Mouse (Mus musculus): ENCODE data around the gene Asb2.
A peak's percentile ranks its signal among the peaks of the same experiment; 100 is the strongest.

- TF ChIP-seq POLR2A (IDR thresholded peaks at IDR 0.05; ENCODE audit: low read depth, low read length) (no peak), CTCF (conservative IDR thresholded peaks at IDR 0.05; ENCODE audit: insufficient read depth, insufficient read length, low read depth, low read length) (peak; percentile 82)
Measured at GRCm38 (mm10) chr12:103301645-103302044, 54.2 kb downstream of the Asb2 start.
